Mouse (Mus musculus): ENCODE results near the gene Olfr1497. TPM values are rescaled to one million over a fixed set of nuclear protein-coding genes. Genes with fewer than 3 reads are reported as not detected.

Gene Olfr1497
- polyA plus RNA-seq, 1 experiment from 2014 or later, result not detected

DNA sequence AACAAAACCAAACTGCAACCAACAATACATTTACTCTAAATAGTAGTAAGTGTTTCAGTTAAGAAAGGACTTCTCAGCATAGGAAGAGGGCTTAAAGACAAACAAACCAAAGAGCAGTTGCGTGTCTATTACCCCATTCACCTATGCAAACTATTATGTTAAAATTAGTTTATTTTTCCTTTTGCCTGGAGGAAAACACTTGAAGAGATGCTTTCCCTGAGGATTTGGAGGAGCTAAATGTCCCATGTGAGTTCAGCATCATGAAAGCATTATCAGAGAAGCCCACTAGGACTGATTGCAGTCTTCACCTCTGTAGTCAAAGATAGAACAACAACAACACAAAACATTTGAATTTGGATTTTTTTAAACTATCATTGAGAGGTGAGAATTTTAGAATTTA is 20.4 kb downstream of the Olfr1497 start, which contains the start of gene Olfr1496:
Gene Olfr1496, plus strand, starts transcription at position 301 of the 400 bp plus-strand sequence.
- Histone ChIP-seq H3K4me2 (ENCODE audit: low read depth, low read length) (no peak within 1 kb of the TSS), H3K9ac (replicated peaks; ENCODE audit: low read length) (no peak within 1 kb of the TSS), H3K27ac (replicated peaks; ENCODE audit: low read depth, low read length) (no peak within 1 kb of the TSS), H3K27me3 (ENCODE audit: control insufficient read depth, insufficient read depth, low read length) (no peaks in the 10 kb centered on the region), H3K4me1 (ENCODE audit: control insufficient read depth, insufficient read depth, low read length) (no peaks in the 10 kb centered on the region), H3K36me3 (replicated peaks; ENCODE audit: control insufficient read depth, insufficient read depth, low read depth, low read length) (no peaks in the 10 kb centered on the region), H3K9me3 (replicated peaks; ENCODE audit: control insufficient read depth, low read length) (no peaks in the 10 kb centered on the region), H3K4me3 (ENCODE audit: low read depth, low read length) (no peak within 1 kb of the TSS)
- DNase-seq (ENCODE audit: low spot score), result no peak
- WGBS, result 66% methylated on average over 1 of the region's 1 CpGs
- no peak for ATAC-seq (replicated peaks; ENCODE audit: insufficient number of reproducible peaks, low FRiP score, low TSS enrichment, low read depth)

- no peaks in the 10 kb centered on the region for H3K36me3 ChIP-seq (replicated peaks; ENCODE audit: control insufficient read depth, insufficient read depth, low read depth, low read length)
- no peak overlapping the region for H3K9ac ChIP-seq (replicated peaks; ENCODE audit: low read length)
- DNase-seq (ENCODE audit: low spot score) (no peak), ATAC-seq (replicated peaks; ENCODE audit: insufficient number of reproducible peaks, low FRiP score, low TSS enrichment, low read depth) (no peak)
- H3K27me3 ChIP-seq (ENCODE audit: control insufficient read depth, insufficient read depth, low read length), result no peaks in the 10 kb centered on the region
- H3K4me3 ChIP-seq (ENCODE audit: low read depth, low read length), result no peak overlapping the region
- no peaks in the 10 kb centered on the region for H3K4me1 ChIP-seq (ENCODE audit: control insufficient read depth, insufficient read depth, low read length)
- H3K4me2 ChIP-seq (ENCODE audit: low read depth, low read length), result no peak overlapping the region
- no peak overlapping the region for H3K27ac ChIP-seq (replicated peaks; ENCODE audit: low read depth, low read length)
- H3K9me3 ChIP-seq (replicated peaks; ENCODE audit: control insufficient read depth, low read length), result no peaks in the 10 kb centered on the region
- 88% methylated on average over 9 of the region's 9 CpGs for WGBS
Observed at GRCm38 (mm10) chr19:13768565-13769276, 29.3 kb downstream of the Olfr1497 start.

GRCm38 (mm10) chr19:13764306-13764705 is 33.7 kb downstream of the Olfr1497 start, which contains the start of gene Olfr1495:
Olfr1495 (plus strand) TSS chr19:13764606.
- Histone ChIP-seq H3K36me3 (replicated peaks; ENCODE audit: control insufficient read depth, insufficient read depth, low read depth, low read length) (no peaks in the 10 kb centered on the region), H3K9me3 (replicated peaks; ENCODE audit: control insufficient read depth, low read length) (no peaks in the 10 kb centered on the region), H3K4me2 (ENCODE audit: low read depth, low read length) (no peak within 1 kb of the TSS), H3K4me1 (ENCODE audit: control insufficient read depth, insufficient read depth, low read length) (no peaks in the 10 kb centered on the region), H3K27me3 (ENCODE audit: control insufficient read depth, insufficient read depth, low read length) (no peaks in the 10 kb centered on the region), H3K27ac (replicated peaks; ENCODE audit: low read depth, low read length) (no peak within 1 kb of the TSS), H3K9ac (replicated peaks; ENCODE audit: low read length) (no peak within 1 kb of the TSS), H3K4me3 (ENCODE audit: low read depth, low read length) (no peak within 1 kb of the TSS)
- ATAC-seq (replicated peaks; ENCODE audit: insufficient number of reproducible peaks, low FRiP score, low TSS enrichment, low read depth) (no peak), DNase-seq (ENCODE audit: low spot score) (no peak)
- 76% methylated on average over 3 of the region's 3 CpGs for WGBS

GRCm38 (mm10) chr19:13749366-13749765 is 48.6 kb downstream of the Olfr1497 start:
- DNase-seq (ENCODE audit: low spot score), result no peak
- H3K27me3 ChIP-seq (ENCODE audit: control insufficient read depth, insufficient read depth, low read length), result no peaks in the 10 kb centered on the region
- no peaks in the 10 kb centered on the region for H3K4me1 ChIP-seq (ENCODE audit: control insufficient read depth, insufficient read depth, low read length)
- H3K4me2 ChIP-seq (ENCODE audit: low read depth, low read length), result no peak overlapping the region
- no peak overlapping the region for H3K9ac ChIP-seq (replicated peaks; ENCODE audit: low read length)
- no peaks in the 10 kb centered on the region for H3K9me3 ChIP-seq (replicated peaks; ENCODE audit: control insufficient read depth, low read length)
- H3K27ac ChIP-seq (replicated peaks; ENCODE audit: low read depth, low read length), result no peak overlapping the region
- H3K4me3 ChIP-seq (ENCODE audit: low read depth, low read length), result no peak overlapping the region
- no peaks in the 10 kb centered on the region for H3K36me3 ChIP-seq (replicated peaks; ENCODE audit: control insufficient read depth, insufficient read depth, low read depth, low read length)
- WGBS, result 82% methylated on average over 1 of the region's 1 CpGs
- ATAC-seq (replicated peaks; ENCODE audit: insufficient number of reproducible peaks, low FRiP score, low TSS enrichment, low read depth), result no peak

Other genes starting within 250 kb of the Olfr1497 start
- not detected in 2 replicates for gene Olfr1484, start 214.7 kb downstream of the Olfr1497 start, polyA plus RNA-seq (2014; fragmentation: Nextera tagmentation; extraction: Ambion mirVana)
- not detected in 2 replicates for gene Olfr1487, start 180.8 kb downstream of the Olfr1497 start, polyA plus RNA-seq (2014; fragmentation: Nextera tagmentation; extraction: Ambion mirVana)
- gene Olfr1489, start 166.6 kb downstream of the Olfr1497 start, polyA plus RNA-seq (2014; fragmentation: Nextera tagmentation; extraction: Ambion mirVana), result not detected in 2 replicates
- gene Olfr1490, start 147.1 kb downstream of the Olfr1497 start, polyA plus RNA-seq (2014; fragmentation: Nextera tagmentation; extraction: Ambion mirVana), result not detected in 2 replicates
- gene Olfr1491, start 100.9 kb downstream of the Olfr1497 start, polyA plus RNA-seq (2014; fragmentation: Nextera tagmentation; extraction: Ambion mirVana), result not detected in 2 replicates
- gene Olfr1493-ps1, start 74.9 kb downstream of the Olfr1497 start, polyA plus RNA-seq (2014; fragmentation: Nextera tagmentation; extraction: Ambion mirVana), result not detected in 2 replicates
- not detected in 2 replicates for gene Olfr1494, start 58.5 kb downstream of the Olfr1497 start, polyA plus RNA-seq (2014; fragmentation: Nextera tagmentation; extraction: Ambion mirVana)
- gene Olfr1495, start 33.6 kb downstream of the Olfr1497 start, polyA plus RNA-seq (2014; fragmentation: Nextera tagmentation; extraction: Ambion mirVana), result not detected in 2 replicates
- not detected in 2 replicates for gene Olfr1496, start 20.3 kb downstream of the Olfr1497 start, polyA plus RNA-seq (2014; fragmentation: Nextera tagmentation; extraction: Ambion mirVana)
- not detected in 2 replicates for gene Olfr1499, start 21.2 kb upstream of the Olfr1497 start, polyA plus RNA-seq (2014; fragmentation: Nextera tagmentation; extraction: Ambion mirVana)
- not detected in 2 replicates for gene Olfr1500, start 32.3 kb upstream of the Olfr1497 start, polyA plus RNA-seq (2014; fragmentation: Nextera tagmentation; extraction: Ambion mirVana)
- gene Olfr1501, start 52.5 kb upstream of the Olfr1497 start, polyA plus RNA-seq (2014; fragmentation: Nextera tagmentation; extraction: Ambion mirVana), result not detected in 2 replicates
- not detected in 2 replicates for gene Olfr1502, start 63.6 kb upstream of the Olfr1497 start, polyA plus RNA-seq (2014; fragmentation: Nextera tagmentation; extraction: Ambion mirVana)
- not detected in 2 replicates for gene Olfr1504, start 99.7 kb upstream of the Olfr1497 start, polyA plus RNA-seq (2014; fragmentation: Nextera tagmentation; extraction: Ambion mirVana)
- gene Olfr1505, start 115.3 kb upstream of the Olfr1497 start, polyA plus RNA-seq (2014; fragmentation: Nextera tagmentation; extraction: Ambion mirVana), result not detected in 2 replicates

Data from embryonic facial prominence, embryonic 11.5 days (tissue).